Mouse (Mus musculus): Measurements from ENCODE around the gene Ccdc62. TPM values are rescaled to one million over a fixed set of nuclear protein-coding genes. Genes with fewer than 3 reads are reported as not detected.

The Ccdc62 gene
- polyA plus RNA-seq, 1 experiment from 2014 or later, result 5.2 TPM

DNA sequence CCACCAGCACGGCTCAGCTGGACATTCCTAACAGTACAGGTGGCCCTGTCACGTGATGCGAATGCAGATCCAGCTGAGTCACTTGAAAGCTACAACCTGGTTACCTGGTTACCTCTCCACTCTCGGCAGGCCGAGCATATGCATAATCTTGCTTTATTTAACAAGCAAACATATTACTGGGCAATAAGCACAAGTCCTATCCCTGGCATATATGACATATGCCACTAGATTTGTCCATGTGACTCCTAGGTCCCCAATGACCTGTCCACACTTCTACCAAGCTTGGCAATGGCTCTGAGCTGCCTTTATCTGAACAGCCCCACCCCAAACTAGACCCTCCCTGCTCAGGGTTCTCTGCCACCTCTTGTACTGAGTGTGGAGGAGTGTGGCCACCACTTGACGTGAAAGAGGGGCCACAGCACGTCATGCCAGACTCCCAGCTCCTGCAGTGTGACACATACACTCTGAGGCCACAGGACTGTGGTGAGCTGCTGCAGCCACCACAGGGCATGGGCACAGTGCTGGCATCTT, 85.9 kb downstream of the Ccdc62 start:
- no peak for ATAC-seq (ENCODE audit: low read depth)
- no peak overlapping the region for H3K9ac ChIP-seq (replicated peaks; ENCODE audit: low read depth, low read length)
- 88% methylated on average over 7 of the region's 7 CpGs for WGBS
- no peaks in the 10 kb centered on the region for H3K36me3 ChIP-seq (ENCODE audit: control insufficient read depth, insufficient read depth, low read length)
- H3K4me3 ChIP-seq (ENCODE audit: low read depth, low read length), result no peak overlapping the region
- H3K27me3 ChIP-seq (ENCODE audit: control insufficient read depth, insufficient read depth, low read length), result no peaks in the 10 kb centered on the region
- H3K4me2 ChIP-seq (ENCODE audit: low read depth, low read length), result no peak overlapping the region
- H3K27ac ChIP-seq (ENCODE audit: low read depth, low read length), result no peak overlapping the region
- peaks cover 62% of the 10 kb centered on the region for H3K4me1 ChIP-seq (ENCODE audit: control insufficient read depth, insufficient read depth, low read length)
- H3K9me3 ChIP-seq (ENCODE audit: control insufficient read depth, low read length), result no peaks in the 10 kb centered on the region

DNA sequence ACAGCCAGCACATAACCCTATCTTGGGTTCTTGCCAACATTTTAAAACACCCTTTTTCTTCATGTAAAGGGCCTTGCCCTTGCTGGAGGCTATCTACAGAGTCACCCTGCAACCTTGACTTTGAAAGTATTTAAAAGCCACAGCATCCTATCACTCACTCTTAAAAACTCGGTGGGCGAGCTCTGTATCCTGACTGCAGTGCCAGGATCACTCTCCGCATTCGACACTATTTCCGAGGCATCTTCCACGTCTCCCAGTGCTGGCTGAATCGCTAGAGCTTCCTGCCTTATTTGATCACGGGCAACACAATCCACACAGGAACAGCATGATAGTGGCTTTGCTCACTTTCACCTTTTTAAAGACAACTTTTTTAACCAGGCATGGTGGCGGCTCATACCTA, 87.5 kb downstream of the Ccdc62 start:
- Histone ChIP-seq H3K4me2 (ENCODE audit: low read depth, low read length) (no peak overlapping the region), H3K4me1 (ENCODE audit: control insufficient read depth, insufficient read depth, low read length) (peaks cover 47% of the 10 kb centered on the region)
- WGBS, result 84% methylated on average over 9 of the region's 9 CpGs

DNA sequence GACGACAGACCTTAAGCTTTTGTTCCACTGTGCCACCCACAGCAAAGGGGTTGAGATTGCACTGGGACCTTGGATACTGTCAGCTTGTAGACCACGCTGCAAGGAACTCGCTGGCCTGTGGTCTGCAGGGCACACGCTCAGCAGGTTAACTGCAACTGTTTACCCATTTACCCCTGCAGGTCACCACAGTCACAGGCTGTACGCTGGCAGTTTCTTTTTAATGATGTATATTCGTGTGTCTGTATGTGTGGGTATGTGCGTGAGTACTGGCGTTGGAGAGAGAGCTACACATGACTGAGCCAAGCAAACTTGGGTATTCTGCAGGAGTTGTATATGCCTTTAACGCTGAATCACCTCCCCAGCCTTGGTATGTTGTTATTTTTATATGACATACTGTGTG, 88.2 kb downstream of the Ccdc62 start:
- Histone ChIP-seq H3K4me3 (ENCODE audit: low read depth, low read length) (no peak overlapping the region), H3K4me2 (ENCODE audit: low read depth, low read length) (no peak overlapping the region), H3K27ac (ENCODE audit: low read depth, low read length) (no peak overlapping the region; the same call in 1 of the 2 replicates), H3K4me1 (ENCODE audit: control insufficient read depth, insufficient read depth, low read length) (peaks cover 44% of the 10 kb centered on the region), H3K36me3 (ENCODE audit: control insufficient read depth, insufficient read depth, low read length) (no peaks in the 10 kb centered on the region), H3K9me3 (ENCODE audit: control insufficient read depth, low read length) (no peaks in the 10 kb centered on the region), H3K27me3 (ENCODE audit: control insufficient read depth, insufficient read depth, low read length) (no peaks in the 10 kb centered on the region), H3K9ac (replicated peaks; ENCODE audit: low read depth, low read length) (no peak overlapping the region)
- ATAC-seq (ENCODE audit: low read depth), result no peak
- 81% methylated on average over 9 of the region's 9 CpGs for WGBS

More for the DNA sequence above, 87.5 kb downstream of the Ccdc62 start:
- H3K27ac ChIP-seq (ENCODE audit: low read depth, low read length), result no peak overlapping the region
- no peak overlapping the region for H3K9ac ChIP-seq (replicated peaks; ENCODE audit: low read depth, low read length)
- ATAC-seq (ENCODE audit: low read depth), result no peak
- no peaks in the 10 kb centered on the region for H3K9me3 ChIP-seq (ENCODE audit: control insufficient read depth, low read length)
- H3K36me3 ChIP-seq (ENCODE audit: control insufficient read depth, insufficient read depth, low read length), result no peaks in the 10 kb centered on the region
- H3K27me3 ChIP-seq (ENCODE audit: control insufficient read depth, insufficient read depth, low read length), result no peaks in the 10 kb centered on the region
- H3K4me3 ChIP-seq (ENCODE audit: low read depth, low read length), result no peak overlapping the region

Small RNAs within 50 kb of the gene (microRNA-seq; reads per million reads assigned to microRNA genes)
- not detected for gene Mir7032

Other genes starting within 250 kb of the Ccdc62 start
- 85.2 and 87.0 TPM in 2 replicates for gene Clip1, start 246.1 kb upstream of the Ccdc62 start, polyA plus RNA-seq (2014; fragmentation: Nextera tagmentation; extraction: Ambion mirVana)
- 72.5 and 80.6 TPM in 2 replicates for gene Zcchc8, start 209.6 kb upstream of the Ccdc62 start, polyA plus RNA-seq (2014; fragmentation: Nextera tagmentation; extraction: Ambion mirVana)
- 135 and 140 TPM in 2 replicates for gene Rsrc2, start 181.3 kb upstream of the Ccdc62 start, polyA plus RNA-seq (2014; fragmentation: Nextera tagmentation; extraction: Ambion mirVana)
- gene Kntc1, start 181.0 kb upstream of the Ccdc62 start, polyA plus RNA-seq (2014; fragmentation: Nextera tagmentation; extraction: Ambion mirVana), result 4.3 and 5.2 TPM in 2 replicates
- gene Hcar2, start 65.2 kb upstream of the Ccdc62 start, polyA plus RNA-seq (2014; fragmentation: Nextera tagmentation; extraction: Ambion mirVana), result not detected in 2 replicates
- 0.09 and 0.44 TPM in 2 replicates for gene Hcar1, start 50.7 kb upstream of the Ccdc62 start, polyA plus RNA-seq (2014; fragmentation: Nextera tagmentation; extraction: Ambion mirVana)
- gene Denr, start 23.5 kb upstream of the Ccdc62 start, polyA plus RNA-seq (2014; fragmentation: Nextera tagmentation; extraction: Ambion mirVana), result 109 and 130 TPM in 2 replicates
- gene Gm43518, start 3.3 kb upstream of the Ccdc62 start, polyA plus RNA-seq (2014; fragmentation: Nextera tagmentation; extraction: Ambion mirVana), result 2.7 and 4.0 TPM in 2 replicates
- 19.7 and 21.4 TPM in 2 replicates for gene Hip1r, start 42.9 kb downstream of the Ccdc62 start, polyA plus RNA-seq (2014; fragmentation: Nextera tagmentation; extraction: Ambion mirVana)
- gene Vps37b, start 101.6 kb downstream of the Ccdc62 start, polyA plus RNA-seq (2014; fragmentation: Nextera tagmentation; extraction: Ambion mirVana), result 47.1 and 58.1 TPM in 2 replicates
- gene Abcb9, start 165.1 kb downstream of the Ccdc62 start, polyA plus RNA-seq (2014; fragmentation: Nextera tagmentation; extraction: Ambion mirVana), result 9.8 and 12.8 TPM in 2 replicates
- 25.0 and 29.1 TPM in 2 replicates for gene Ogfod2, start 181.6 kb downstream of the Ccdc62 start, polyA plus RNA-seq (2014; fragmentation: Nextera tagmentation; extraction: Ambion mirVana)
- gene Arl6ip4, start 185.4 kb downstream of the Ccdc62 start, polyA plus RNA-seq (2014; fragmentation: Nextera tagmentation; extraction: Ambion mirVana), result 72.5 and 76.2 TPM in 2 replicates

All from neural tube, embryonic 14.5 days (tissue).